Mouse (Mus musculus): ENCODE data around the gene Entpd8.

Entpd8 gene

DNA sequence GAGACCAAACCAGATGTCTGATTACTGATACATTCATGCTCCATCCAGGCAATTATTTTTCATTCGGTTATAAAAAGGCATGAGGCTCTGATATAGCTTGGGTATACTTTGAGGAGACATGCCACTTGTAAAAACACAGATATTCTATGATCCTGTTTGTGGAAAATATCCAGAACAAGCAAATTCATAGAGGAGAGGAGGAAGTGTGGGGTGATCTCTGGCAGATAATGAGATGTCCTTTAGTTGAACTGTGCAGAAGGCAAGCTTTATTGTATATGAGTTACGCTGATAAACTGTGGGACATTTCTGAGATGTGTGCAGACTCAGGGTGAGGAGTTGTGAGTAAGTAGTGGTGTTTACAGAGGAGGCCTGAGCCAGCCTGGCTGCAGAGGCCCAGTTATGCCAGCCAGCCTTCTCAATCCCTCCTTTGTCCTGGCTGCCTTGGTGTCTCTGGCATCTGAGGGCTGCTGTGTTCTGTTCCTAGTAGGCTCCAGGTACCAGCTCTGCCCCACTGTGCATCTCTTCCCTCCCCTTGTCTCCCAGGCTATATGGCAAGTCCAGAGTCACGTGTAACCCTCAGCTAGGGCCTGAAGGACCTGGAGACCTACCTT is 18.0 kb downstream of the Entpd8 start:
- no peak for DNase-seq

DNA sequence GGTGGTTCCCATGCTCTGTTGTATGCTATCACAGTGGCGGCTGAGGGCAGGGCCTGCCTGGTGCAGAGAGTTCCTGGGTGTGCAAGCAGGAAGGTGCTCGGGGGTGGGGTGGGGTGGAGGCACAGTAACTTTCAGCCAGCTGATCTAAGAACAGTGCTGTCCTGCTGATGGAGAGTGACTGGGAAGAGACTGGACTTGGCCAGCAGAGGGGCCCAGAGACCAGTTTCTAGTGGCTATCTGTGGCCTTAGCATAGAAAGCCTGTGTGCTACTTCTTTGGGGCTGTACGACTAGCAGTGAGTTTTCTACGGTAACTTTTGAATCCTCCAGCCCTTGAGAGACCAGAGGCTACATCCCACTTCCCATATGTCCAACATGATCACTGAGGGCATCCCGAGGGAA is 18.9 kb downstream of the Entpd8 start:
- DNase-seq, result no peak

DNA sequence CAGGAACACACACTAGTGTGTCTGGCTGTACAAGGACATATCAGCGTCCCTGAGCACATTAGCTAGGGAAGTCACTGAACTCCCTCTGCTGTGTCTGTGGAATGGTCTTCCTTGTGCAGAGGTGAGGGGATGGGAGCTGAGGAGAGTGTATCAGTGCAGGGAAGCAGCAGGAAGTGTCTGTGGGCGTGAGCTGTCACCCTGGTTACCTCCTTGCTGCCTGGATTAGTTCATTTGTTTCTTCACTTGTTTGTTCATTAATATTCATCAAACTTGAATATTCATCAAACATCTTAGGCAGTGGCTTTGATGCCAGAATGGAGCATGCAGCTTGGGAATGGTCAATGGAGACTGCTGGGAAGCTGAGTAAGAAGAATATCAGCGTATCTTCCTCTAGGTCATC is 19.6 kb downstream of the Entpd8 start:
- no peak for DNase-seq

DNA sequence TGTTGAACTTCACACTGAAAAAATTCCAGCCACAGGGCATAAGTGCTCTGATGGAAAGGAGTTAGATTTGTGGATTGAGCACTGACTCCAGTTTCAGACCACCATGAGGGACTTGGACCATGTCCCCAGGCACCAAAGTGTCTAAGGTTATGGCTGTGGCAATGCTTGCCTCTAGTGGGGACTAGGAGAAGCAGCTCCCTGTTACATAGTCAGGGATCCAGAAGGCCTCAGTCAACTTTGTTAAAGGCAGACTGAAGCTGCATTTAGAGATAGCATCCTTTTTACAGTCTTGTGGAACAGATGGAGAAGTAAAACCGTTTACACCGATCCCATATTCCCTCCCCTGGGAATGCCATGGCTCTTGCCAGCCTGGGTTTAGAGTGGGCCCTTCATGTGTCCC is 24.0 kb downstream of the Entpd8 start:
- DNase-seq, result no peak

DNA sequence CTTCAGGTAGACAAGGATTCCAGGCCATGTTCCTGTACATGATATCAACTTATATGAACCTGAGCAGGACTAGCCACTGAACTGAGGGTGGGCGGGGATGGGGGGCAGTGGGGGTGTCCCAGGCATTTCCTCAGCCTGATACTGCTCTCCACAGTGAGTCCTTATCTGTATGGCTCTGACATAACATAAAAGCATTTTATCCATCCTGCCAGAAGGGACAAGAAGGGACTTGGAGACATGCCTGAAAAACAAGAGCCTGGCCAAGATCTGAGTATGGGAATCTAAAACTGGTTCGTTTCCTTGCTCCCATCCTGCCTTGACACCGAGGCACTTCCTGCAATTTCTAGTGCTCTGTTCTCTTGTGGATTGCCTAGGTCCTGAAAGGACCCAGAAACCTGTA is 25.9 kb downstream of the Entpd8 start:
- DNase-seq, result no peak

DNA sequence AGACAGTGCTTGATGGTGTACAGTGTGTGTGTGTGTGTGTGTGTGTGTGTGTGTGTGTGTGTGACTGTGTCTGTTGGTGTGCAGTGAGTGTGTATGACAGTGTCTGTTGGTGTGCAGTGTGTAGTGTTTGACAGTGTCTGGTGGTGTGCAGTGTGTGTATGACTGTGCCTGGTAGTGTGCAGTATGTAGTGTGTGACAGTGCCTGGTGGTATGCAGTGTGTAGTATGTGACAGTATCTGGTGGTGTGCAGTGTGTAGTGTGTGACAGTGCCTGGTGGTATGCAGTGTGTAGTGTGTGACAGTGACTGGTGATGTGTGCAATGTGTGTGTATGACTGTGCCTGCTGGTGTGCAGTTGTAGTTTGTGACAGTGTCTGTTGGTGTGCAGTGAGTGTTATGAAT is 29.4 kb downstream of the Entpd8 start:
- no peak for DNase-seq

DNA sequence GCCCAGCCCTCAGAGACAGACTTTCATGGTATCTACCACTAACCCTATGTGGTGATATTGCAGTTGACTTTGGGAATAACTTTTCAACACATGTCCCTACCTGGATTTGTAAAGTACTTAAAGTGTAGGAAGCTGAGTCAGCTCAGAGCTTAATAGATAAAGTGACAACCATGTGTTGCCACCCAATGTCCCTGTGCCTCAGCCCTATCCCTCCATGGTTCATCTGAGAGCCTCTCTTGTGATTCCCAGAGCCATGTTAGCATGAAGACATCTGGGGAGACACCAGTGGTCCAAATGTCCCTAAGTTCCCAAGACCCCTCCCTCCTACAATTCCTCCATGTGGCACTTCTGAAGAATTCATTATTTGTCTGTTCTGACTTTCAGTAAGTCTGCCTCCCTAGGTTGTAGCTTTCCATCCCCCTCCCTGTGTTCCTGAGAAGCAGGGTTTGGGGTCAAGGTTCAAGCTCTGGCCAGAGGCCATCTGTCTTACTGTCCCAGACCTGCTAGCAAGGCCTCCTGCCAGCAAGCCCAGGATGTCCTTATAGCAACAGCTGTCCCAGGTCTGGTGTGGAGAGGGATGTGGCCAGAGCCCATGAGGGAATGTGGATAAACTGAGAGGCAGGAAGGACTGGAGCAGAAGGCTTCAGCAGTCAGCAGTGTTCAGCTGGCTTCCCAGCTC is 30.5 kb downstream of the Entpd8 start:
- DNase-seq, result no peak

DNA sequence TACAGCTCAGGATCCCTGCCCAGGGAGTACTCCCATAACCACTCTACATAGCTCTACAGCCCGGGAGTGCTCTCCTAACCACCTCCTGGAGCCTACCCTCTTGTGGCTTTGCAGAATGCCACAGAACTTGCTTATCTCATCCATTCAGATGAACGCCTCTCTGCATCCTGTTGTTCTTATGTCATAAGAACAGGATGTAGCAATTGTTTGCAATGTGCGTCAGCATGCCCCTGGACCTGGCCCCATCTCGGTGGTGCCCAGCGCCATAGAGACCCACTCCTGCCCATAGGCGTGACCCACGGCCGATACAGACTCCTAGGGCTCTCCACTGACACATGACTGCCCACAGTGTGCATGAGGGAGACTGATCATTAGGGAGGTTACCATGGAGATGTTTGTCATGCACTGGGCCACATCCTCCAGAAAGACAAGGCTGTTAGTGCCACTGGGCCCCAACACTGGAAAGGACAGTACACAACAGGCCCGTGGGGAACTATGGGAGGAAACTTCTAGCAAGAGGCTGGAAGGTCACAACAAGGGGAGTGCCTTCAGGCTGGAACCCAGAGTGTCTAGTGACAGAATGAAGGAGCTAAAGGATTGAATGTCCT is 31.2 kb downstream of the Entpd8 start:
- peak; percentile 12 for DNase-seq

DNA sequence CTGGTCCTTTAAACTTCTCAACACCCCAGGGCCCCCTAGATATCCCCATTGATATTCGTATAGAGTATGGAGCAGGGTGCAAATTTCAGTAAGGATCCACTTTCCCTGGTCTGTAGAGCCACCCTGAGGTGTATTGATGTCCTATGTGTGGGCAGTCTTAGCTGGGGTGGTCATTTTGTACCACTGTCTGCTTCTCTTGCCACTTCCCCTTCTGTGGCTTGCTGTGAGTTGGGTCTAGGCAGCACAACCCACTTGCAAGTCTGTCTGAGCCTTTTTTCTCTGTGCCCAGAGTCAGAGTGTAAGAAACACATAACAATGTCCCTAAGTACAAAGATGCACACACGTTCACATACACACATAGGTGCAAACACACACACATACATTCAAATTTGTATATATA is 34.2 kb downstream of the Entpd8 start:
- DNase-seq, result no peak

DNA sequence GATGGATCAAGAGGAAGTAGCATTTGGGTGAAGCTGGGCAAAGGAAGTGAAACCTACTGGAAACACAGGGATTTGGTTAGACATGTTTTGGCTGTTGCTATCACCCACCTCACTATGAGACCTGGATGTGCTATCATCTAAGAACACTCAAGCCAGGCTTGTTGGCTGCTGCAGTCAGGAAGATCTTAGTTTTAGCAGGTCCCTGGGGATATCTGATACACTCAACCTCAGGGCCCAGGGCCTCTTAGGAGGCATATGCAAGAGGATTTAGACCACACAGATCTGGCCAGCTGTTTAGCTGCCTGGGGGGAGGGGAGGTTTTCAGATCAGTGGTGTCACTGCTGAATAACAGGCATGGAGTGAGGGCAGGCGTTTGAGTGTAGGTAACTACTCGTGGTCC is 35.3 kb downstream of the Entpd8 start:
- DNase-seq, result no peak

DNA sequence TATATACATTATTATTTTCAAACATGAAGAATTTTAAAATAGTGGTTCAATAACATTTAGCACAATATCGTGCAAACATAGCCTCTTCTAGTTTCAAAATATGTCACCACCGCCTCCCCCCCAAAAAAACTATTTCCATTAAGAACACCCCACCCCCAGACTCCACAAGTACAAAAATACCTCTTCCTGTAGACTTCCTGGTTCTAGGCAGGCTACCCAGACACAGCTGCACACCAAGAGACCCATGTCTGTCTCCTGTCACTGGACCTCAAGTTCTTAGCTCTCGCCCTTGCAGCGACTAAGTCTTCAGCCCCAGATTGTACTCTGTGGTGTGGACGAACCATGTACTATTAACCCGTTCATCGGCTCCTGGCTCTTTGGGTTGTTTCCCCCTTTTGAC is 40.9 kb downstream of the Entpd8 start:
- DNase-seq, result no peak

DNA sequence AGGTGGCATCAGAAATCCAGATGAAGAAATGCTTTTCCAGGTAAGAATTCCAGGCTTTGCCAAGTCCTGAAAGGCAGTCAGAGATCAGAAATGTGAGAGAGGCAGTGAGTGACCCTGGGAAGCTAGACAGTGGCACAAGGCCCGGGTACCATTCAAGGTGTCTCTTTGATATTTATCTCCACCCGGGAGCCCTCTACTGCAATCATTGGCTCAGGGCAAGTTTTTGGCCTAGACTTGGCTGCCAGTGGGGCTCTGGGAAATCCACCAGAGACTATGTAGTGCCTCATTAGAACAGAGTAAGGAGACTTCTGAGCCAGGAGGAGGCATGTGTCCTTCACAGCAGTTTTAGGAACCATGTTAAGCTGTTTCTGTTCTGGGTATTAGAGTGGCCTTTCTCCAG is 42.6 kb downstream of the Entpd8 start:
- no peak for DNase-seq

DNA sequence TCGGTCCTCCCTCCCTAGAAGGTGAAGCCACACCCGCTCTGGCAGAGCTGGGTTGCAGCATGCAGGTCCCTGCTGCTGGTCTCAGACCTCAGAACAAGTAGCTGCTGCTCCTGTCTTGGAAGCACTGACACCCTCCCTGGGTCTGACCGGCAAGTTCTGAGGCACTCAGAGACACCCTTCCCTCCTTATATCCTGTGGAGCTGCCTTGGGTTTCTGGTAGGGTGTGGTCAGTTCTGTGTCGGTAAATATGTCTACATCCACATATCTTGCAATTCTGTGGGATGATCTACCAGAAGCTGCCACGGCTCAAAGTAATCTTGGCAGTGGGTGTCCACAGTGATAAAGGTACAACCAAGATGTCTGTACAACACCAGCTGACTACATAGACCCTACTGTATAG is 43.4 kb downstream of the Entpd8 start:
- no peak for DNase-seq

DNA sequence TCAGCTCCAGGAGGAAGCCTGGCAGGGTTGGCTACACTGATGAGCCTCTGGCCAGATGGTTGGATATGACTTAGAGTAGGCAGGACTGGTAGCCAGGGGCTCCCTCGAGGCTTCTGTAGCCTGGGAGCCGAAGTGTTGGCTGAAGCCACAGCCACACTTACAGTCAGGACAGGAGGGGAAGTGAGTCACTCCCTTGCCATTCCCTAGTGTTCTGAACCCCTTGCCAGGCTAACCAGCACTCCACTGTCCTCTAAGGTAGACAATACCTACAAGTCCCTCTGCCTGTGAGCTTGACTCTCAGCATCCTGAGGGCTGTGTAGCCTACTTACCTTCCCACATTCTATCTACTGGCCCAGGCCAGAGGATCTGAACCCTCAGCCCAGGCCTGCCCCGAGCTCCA is 44.3 kb downstream of the Entpd8 start:
- no peak for DNase-seq

DNA sequence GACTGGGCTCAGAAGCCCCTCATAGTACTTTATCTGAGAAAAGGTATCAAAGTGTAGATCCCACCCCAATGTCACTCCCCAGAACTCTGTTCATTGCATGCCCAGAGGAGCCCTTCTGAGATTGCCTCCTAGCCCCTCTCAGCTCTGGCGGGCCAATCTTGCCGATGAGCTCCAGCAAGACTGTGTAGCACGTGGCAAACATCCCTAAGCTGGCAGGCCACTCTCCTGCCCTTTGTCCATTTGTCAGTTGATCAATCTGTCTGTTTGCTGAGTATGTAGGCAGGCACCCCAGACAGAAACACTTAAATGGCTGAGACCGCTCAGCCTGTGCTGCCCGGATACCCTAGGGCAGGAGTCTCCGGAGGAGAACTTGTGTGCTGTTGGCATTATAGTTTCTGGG is 45.0 kb downstream of the Entpd8 start:
- DNase-seq, result no peak

DNA sequence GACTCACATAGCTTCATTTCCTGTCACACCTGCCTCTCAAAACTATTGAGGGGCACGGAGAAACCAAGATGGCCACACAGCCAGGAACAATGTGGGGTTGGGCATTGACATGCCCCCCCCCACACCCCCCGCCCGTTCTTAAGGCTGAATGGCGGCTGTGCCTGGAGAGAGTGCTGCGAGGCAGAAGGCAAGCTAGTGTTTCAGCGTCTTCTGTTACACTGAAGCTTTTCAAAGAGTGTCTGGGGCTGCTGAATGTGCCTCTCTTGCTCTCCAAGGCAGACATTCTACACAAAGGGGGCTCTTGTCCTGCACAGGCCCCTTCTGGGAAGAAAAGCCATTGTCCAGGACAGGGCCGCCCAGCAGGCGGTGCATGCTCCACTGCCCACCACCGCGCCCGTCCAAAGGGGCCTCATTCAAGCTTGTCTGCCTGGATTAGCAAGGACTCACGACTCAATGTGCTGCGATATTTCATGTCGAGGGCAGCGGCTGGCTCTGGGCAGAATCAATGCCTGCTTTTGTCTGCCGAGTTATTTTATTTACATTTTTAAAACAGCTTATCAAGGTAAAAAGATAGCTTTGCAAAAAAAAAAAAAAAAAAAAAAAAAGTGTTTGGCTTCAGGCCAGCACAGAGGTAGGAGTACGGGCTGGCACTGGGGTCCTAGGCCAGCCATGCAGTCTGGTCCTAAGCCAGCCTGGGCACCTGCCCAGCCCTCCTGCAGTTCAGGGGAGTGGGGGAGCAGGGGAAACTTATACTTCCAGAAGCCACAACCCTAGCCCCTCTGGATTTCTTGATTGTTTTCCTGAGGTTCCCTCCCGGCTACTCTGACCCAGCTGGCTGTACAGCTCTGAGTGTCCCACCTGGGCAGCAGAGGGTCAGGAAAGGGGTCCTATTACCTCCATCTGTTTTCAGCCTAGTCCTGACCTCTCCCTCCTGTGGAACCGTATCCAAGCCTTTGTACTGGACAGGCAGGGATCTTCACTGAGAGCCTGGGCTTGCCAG is 46.2 kb downstream of the Entpd8 start:
- no peak for DNase-seq

DNA sequence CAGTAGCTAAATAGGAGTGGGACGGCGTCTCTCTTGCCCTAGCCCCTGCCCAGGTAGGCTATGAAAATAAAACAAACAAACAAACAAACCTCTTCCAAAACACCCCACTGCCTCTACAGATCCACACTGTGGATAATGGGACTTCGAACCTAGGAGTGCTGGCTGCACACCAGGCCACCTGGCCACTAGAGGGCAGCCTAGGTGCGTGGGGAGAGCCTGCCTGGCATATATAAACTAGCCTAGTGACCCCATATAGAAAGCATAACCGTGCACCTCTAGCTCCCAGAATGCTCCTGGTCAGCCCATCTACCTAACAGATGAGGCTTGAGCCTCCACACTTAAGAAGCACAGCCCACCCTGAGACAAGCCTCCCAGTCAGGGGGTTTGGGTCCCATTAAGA is 47.1 kb downstream of the Entpd8 start:
- DNase-seq, result peak; percentile 81

DNA sequence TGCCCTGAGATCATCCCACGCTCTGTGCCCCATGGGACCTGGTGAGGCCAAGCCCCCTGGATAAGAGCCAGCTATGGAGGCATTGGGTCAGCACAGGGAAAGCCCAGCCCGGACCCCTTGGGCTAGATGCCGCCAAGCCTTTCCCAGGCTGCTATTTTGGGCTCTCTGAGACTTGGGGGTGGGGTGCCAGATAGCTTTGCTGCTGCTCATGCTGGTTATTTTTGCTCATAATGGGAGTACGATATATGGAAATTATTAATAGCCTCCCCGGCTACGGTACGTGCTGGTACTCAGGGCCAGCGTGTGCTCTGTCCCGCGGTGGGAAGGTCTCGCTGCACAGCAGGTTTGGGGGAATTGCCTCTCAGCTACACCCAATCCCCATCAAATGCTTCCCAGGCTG is 48.0 kb downstream of the Entpd8 start:
- DNase-seq, result no peak

DNA sequence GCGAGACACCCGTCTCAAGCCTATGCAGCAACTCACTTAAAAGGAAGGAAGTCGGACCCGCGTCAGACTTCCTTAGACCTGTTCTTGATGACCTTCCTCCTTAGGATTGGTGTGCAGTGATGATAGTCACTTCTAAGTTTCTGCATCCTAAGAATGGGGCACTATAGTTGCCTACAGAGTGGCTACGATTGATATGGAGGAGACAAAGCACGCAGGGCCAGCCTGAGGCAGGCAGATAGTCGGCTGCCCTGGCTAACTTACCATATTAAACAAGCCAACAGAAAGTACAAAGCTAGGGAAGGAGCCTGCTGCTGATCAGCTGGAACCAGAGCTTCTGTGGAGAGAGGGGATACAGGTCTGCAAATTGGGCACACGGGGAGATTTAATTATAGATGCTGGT is 51.5 kb downstream of the Entpd8 start:
- no peak for DNase-seq
